Mouse (Mus musculus): ENCODE measurements at regions not wholly inside any gene's neighbourhood (a gene's known extent, or its start where the extent isn't known, plus 50 kb on each side); places are given as distances from the start of the nearest gene placed in this dataset.
A peak's percentile ranks its signal among the peaks of the same experiment; 100 is the strongest.

DNA sequence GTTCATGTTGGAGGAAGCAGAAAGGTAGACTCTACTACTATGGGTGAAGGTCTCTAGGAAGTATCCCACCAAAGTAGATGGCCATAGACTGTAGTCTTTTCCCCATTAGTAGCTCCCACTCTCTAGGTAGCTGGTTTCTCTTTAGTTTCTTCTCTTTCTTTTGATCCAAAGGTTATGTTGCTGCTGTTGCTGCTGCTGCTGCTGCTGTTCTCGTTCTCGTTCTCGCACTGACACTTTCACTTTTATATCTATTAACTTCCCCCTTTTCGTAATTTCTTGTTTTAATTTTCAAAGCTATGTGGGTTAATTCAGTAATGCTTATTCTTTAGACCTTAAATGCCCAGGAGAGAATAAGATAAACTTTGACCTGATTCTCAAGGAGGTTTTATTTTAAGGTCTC is 58.3 kb downstream of the Tmem100 start:
- no peak for DNase-seq

DNA sequence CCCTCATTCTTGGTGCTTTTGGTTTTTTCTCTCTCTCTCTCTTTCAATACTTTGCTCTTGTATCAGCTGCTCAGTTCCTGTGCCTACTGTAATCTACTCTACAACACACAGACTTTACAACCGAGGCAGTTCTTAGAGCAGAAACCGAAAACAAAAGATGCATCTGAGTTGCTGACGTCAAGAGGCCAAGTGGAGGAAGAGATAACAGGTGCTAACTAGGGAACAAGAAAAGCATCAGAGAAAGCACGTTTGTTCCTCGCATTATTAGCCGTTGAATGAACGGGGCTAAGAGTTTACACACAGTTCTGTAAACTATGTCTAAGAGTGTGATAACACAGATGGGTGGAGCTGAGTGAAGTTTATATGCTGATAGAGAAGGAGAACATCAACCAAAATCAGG is 63.9 kb downstream of the Tmem100 start:
- no peak for DNase-seq

DNA sequence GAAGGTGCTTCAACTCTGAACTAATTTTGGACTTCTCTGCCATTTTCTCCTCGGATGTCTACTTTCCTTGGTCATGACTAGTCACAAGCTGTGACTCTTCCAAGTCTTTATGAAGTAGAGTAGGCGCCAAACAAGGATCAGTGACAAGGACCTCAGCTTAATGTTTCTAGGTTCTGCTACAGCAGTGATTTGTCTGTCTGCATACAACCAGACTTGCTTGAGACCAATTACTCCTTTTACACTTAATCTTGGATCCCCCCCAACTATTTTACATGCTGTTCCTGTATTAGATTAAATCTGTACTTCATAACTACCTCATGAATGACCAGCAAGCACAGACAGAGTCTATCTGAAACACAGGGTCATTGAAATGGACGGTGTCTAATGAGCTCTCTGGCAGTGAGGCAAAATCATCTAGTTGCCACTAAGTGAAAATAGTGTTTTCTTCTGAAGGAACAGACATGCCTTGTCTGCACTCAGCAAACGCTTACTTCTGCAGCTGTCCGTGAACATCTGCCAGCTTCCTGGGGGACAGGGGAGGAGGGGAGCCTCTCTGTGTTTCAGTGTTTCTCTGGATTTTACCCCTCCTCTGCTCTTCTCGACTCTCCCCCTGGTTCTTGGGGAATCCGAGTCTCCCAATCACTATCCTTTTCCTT is 64.7 kb downstream of the Tmem100 start:
- DNase-seq: no peak

DNA sequence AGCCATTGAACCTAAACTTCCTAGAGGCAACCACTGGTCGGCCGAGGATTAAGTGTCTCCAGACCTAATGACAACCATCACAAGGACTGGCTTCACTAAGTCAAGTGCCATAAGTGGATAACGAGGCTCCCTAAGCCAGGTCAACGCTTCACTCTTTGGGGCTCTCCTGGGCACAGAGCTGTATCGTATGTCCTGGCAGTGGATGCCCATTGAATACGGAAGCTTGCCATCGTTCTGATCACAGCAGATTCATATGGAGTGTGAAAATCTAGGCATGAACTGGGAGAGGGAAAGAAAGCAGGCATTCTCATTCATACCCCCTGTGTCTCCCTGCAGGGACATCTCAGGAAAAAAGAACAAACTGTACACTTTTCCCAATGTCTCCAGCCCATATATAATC is 68.3 kb downstream of the Tmem100 start:
- DNase-seq: no peak

DNA sequence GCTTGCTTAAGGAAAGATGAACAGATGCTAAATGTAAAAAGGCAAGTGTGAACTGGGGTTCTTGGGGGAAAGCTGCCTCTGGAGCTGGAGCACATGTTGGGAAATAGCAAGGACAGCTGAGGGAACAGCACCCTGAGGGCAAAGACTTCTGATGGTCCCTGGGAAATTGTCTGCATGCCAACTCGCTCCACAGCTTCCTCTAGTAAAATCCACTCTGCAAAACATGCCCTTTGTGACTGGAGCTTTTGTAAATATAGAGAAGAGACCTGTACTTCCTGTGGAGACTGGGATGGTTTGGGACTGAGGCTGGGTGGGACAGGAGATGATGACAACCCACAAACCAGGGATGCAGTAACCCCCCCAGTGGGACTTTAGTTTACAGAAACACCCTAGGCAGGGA is 69.0 kb downstream of the Tmem100 start:
- peak; percentile 77 for DNase-seq

DNA sequence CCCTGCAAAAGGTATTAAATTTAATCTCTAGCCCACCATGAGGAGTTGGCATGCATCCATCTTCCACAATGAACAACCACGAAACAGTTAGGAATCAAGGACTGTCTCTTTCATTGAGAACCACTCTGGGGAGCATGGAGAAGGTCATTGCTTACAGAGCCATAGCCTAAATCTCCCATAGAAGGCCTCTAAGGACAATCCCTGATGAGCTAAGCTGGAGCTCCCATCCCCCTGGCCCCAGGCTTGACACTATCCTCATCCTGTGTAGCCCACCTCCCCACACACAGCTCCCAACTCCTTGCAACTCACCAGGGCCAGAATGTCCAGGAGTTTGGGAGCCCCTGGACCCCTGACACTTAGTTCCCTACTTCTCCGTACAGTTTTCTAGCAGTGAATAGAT is 70.0 kb downstream of the Tmem100 start:
- DNase-seq: no peak

DNA sequence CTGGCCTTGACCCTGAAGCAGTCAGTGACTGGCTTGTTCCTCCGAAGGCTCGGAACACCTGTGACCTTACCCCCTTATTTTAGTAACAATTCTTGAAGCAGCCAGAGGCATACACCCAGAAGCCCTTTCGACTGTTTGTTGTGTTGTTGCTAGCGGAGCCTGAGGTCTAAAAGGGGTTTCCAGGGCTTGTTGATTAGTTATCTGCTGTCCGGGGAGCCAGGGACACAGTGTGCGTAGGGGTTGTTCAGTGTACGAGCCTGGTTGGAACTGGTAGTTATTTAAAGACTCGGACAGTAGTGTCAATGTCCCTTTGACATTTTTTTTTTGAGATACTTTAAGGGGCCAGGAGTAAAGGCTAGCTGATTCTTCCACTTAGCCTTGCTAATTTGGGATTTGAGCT is 71.1 kb downstream of the Tmem100 start:
- DNase-seq: no peak

DNA sequence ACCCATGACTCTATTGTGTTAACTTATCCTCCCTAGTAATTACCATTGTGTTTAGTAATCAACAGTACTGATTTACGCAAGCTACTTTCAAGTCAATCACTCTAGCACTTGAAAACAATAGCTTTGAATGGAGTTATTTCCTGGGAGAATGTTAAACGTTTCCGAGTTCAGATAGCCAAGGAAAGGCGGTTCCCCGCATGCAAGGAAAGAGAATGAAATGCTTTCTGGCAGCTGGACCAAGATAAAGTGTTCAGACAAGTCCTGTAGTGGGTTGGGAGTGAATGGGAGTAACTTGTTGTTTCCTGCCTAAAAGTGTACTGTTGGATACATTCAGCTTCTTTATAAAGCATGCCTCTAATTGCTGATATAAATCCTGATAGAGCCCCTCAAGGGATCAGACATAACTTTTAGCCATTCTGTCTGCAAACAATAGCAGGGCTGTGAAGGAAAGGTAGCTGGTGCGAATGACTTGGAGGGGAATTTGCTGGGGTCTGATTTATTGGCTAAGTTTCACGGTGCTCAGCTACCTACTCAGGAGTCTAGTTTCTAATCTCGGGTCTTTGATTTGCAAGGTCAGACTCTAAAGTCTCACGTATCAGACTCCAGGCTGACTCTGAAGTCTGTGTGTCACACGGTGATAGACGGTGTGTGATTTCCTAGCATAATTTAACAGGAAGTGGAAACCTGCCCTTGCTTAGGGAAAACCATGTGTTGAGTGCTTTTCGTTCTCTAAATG is 76.1 kb downstream of the Tmem100 start:
- DNase-seq: no peak

DNA sequence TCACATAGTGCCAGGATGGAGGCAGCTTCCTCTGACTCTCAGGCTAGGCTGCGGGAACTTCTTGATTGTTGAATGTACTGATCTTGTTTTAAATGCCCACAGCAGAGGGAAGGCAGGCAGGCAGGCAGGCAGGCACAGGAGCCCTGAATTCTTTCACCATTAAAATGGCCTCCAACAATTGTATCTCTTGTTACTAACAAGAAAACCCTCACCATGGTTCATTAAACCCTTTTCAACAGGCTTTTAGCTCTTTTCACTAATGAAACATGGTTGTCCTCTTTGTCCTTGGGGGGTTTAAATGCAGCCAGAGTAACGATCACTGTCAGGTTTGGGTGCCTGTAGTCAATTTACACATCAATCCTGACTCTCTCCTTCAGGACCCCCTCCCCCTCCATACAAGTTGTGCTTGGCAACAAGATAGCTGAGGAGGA is 77.8 kb upstream of the Gm45716 start:
- no peak for DNase-seq

DNA sequence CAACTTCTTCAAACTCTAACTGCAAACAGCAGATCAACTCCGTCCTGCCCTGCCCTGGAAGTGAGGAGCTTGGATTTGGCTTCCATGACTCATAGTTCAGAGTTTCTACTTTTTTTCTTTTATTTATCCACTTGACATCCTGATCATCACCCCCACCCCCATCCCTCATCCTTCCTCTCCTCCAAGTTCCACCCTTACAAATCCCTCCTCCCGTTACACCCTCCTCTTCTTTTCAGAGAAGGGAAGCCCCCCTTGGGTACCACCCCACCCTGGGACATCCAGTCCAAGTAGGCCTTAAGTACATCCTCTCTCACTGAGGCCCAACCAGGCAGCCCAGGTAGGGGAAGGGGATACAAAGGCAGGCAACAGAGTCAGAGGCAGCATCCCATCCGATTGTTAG is 77.3 kb upstream of the Gm45716 start:
- DNase-seq: no peak

DNA sequence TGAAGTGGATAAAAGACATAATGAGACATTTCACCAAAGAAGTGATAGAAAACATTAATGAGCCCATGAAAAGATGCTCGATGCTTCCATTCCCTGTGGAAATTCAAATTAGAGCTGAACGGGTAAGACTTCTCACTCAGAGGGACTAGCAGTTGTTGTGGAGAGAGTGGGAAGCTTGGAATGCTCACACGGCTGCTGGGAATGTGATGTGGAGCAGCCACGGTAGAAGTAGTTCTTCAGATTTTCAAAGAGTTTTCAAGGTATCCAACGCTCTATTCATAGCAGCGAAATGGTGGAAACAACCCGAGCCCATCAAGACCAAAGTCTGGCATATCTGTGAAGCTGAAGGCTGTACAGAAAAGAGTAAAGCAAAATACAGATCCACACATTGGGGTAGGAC is 75.3 kb upstream of the Gm45716 start:
- no peak for DNase-seq

DNA sequence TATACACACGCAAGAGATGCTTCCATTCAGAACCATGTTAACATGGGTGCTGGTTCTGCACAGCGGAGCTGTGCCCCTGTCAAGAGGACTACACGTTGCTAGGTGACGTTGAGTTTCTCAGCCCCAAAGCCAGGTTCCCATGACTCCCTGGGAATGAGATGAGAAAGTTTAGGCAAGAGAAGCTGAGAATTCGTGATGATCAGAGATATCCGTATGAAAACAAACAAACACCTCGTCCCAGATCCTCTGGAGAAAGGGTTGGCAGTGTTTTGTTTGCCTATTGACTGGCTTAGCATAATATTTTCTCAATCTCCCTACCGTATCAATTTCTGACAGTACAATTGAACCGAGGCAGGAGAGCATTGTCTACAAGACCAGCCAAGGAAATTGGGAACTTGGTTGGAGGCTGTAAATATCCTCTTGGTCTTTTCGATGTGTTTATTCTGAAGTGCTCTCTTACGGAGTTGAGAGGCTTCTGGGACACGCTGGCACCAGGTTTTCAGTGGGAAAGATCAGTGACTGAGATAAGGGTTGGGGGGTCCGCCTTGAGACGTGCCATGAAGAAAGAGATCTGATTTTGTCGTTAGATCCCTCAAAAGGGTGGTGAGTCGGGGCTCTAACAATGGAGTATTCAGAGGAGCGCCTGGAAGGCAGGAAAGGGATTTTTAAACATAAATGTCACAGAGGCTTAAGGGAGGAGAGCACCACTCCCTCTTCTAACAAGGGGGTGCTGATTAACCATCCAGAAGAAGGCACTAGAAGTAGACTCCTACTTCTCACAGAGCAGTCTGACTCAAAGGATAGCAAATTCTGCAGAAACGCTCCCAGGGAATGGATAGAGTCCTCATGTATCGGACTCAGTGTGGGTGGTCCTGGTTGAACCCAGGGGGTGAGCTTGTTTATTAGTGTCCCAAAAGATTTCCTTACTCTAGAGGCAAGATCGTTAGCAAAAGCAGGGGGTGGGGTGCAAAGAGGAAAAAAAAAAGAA is 70.5 kb upstream of the Gm45716 start:
- DNase-seq: peak; percentile 59

DNA sequence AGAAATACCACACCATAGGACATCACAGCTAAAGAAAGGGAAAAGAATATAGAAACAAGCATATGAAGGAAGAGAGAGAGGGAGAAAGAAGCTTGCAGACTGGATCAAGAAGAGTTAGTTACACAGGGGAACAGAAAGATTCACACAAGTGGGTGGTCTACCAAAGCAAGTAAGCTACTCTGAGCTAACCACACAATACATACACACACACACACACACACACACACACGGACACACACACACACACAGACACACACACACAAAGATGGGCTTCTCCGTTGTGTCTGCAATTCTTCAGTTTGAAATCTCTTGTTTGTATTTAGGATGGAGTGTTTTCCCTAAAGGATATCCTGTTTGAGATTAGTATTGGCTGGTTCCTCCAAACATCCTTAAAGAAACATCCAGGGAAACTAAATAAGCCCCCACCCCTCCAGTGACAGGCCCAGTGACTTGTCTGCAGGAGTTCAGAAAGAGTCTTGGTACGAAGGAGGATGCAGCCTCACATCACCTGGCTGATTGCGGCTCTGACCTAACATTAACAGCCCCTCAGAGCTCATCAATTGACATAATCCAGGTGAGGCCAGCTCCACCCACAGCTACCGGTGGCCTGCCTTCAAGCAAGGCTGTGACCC is 69.7 kb upstream of the Gm45716 start:
- DNase-seq: no peak

DNA sequence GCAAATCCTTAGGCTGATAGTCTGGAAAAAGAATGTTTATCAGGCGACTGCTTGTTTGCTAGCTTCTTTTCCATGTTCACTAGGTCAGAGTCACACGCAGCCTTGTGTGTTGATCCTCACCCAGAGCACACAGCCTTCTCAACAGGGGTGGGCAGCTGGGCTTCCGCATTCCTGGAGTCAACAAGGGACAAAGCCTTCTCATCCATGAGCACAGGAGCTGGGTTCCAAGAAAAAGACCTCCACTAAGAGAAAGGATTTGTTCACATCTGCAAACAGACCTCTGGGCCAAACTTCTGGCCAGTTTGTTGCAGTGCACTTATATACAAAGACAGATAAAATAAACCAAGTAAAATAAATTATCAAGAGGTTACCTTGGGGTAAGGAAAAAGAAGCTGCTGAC is 65.6 kb upstream of the Gm45716 start:
- peak; percentile 69 for DNase-seq

DNA sequence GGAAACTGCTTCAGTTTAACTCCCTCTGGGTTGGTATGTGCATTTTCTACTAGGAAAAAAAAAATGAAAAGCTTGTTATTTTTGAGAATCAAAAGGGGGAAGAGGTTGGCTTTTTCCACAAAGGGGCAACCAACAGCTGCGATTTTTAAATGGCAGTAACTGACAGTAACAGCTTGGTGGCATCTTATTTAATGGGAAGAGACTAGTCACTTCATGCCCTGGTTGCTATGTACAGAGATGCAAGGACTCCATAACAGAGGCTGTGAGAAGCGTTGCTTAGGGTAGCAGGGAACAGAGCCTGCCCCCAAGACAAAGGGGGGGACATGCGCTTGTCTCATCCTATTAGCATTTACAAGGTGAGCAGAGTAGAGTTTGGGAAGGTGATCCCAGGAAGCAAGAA is 64.8 kb upstream of the Gm45716 start:
- no peak for DNase-seq

DNA sequence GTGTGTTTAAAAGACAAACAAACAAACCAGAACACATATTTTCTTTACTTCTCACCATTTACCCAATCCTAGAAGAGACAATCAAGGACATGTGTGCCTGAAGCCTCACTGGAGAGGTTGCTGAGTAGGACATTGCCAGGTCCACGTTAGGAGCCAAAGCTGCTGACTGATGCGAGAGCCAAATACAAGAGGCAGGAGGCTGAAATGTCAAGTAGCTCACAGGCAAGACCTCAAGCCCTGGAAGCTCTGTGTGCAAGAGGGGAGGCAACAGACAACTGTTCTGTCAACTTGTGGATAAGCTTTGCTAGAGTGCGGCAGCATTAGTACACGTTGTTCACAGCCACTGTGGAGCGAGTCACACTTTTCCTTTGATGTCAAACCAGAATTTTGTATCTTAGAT is 63.6 kb upstream of the Gm45716 start:
- DNase-seq: no peak

DNA sequence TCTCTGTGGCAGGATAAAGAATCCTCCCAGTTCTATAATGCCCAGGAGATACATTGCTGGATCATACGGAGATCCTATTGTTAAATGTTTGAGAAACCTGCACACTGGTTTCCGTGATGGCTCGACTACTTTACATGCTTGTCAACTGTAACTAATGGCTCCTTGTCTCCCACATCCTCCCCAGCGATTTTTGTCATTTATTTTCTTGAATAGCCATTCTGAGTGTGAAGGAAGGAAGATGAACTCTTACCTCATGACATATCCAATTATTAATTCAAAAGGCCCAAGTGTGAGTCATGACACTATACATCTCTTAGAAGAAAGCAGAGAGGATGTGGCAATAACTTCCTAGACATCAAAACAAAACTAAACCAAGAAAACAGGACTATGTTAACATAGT is 61.2 kb upstream of the Gm45716 start:
- DNase-seq: no peak

DNA sequence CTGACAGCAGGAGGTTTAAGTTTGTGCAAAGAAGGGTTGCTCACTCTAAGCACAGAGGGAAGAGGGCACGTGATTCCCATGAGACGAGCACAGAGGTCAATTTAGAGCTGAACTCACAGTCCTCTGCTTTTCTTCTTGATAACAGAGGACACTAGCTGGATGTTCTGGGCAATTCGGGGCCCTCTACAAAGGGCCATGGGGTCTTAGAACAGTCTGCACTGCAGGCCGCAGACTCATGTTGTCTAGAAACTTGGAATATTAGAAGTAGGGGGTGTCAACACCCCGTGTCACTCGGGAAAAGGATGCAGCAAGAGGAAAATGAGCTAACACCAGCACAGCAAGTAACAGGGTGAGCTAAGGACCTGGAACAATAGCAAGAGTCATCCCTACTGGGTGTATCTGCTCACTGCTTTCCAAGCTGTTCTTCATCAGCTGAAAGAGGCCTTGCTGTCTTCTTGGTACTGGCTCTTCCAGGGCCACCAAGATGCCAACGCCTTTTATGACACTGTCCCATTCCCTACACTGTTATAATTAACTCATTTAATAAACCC is 58.5 kb upstream of the Gm45716 start:
- DNase-seq: no peak

DNA sequence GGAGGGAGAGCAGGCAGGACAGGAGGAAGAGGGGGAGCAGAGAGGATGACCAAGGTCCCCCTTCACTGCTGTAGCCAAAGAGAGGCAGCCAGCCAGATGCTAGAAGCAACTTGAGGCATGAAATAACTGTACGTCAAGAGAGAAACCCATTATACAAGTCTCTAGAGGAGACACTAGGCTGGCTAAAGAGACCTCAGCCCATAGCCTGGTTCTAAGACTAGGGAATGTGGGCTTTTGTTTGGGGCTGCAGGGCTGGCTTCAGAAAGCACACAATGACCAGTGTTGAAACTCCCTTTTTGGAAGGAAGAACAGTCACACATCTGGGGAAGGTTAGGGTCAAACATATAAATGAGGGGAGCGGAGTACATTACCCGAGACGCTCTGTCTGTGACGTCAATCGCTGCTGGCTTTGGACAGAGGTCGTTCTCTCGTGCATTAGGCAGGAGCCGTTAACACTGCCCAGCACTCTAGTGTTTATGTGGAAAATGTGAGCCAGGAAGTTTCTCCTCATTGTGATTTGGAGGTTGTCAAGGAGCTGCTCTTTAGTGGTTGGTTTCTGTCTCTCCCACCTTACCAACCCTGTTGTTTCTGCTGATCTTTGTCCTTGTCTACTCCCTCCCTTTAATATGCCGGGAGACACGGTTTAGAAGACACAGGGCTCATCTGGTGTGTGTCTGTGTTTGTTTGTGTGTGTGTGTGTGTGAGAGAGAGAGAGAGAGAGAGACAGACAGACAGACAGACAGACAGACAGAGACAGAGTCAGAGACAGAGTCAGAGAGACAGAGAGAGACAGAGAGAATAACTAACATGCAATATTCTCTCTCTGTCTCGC is 57.5 kb upstream of the Gm45716 start:
- DNase-seq: peak; percentile 72

DNA sequence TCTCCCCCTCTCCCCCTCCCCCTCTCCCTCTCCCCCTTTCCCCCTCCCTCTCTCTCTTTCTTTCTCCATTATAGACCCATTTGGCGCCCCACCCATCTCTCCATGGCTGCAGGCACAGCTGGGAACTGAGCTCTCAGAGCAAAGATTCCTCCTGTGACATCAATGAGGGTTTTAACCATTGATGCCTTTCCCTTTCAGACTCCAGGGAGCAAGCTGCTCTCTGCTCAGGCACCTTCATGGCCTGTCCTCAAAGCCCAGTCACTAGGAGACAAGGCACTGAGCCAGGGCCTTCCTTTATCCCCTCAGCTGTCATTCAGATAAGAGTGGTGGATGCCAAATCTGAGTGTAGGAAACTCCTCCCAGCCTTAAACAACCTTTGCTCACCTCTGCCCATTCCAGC is 56.8 kb upstream of the Gm45716 start:
- peak; percentile 73 for DNase-seq

DNA sequence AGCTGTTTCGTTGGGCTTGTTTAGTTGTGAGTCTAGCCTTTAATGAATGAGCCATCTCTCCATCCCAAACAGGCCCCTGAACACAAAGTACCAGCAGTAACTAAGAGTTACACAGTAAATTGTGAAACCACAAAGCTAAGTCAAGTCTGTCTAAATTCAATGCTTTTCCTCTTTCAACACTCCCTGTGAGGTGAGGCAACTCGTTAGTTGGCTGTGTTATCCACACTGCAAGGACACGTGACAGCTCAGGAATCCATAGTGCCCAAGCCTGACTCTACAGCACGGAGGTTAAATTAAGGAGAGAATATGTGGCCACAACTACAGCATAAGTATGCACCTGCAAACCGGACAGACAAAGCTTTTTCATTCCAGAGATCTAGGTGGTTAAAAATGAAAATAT is 54.9 kb upstream of the Gm45716 start:
- no peak for DNase-seq

DNA sequence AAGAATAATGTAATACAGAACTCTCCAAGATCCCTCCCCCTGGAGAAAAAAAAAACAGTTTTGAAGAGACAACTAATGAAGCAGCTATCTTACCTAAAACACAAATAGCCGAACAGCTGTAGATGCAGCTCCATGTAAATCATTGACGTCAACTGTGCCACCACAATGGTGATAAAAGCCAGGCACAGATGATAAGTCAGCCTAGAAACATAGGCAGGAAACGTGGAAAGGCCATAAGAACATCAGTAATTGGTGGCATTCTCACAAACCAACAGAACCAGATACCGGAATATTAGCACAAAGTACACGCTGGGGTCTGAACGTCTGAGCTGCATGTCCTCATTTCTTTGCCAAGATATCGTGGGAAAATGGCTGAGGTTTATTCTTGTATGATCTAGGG is 51.2 kb upstream of the Gm45716 start:
- DNase-seq: no peak
